Mouse (Mus musculus) neural tube, embryonic 15.5 days (tissue): ENCODE data around the gene Lrch1. TPM values are rescaled to one million over a fixed set of nuclear protein-coding genes. Genes with fewer than 3 reads are reported as not detected.

ENCODE experiments used
- ATAC-seq: fragments of 200-750 bp; cut with Nextera tagmentation; 2 replicates; pipeline ENCODE4 v1.8.0; 2017; ENCODE audit warnings: mild to moderate bottlenecking, moderate TSS enrichment, moderate library complexity; ENCODE audit not compliant: low FRiP score
- H3K27ac ChIP-seq: fragments of 300-500 bp; sonication (generic); replicated peaks from 2 replicates; pipeline ENCODE4 v1.5.1; 2015; ENCODE audit warnings: mild to moderate bottlenecking, inconsistent platforms
- H3K27me3 ChIP-seq: fragments of 300-500 bp; sonication (generic); replicated peaks from 2 replicates; pipeline ENCODE4 v1.6.1; 2015; ENCODE audit warnings: inconsistent platforms
- H3K36me3 ChIP-seq: fragments of 300-500 bp; sonication (generic); 2 replicates; pipeline ENCODE4 v1.6.1; 2015; ENCODE audit warnings: inconsistent platforms
- H3K4me1 ChIP-seq: fragments of 300-500 bp; sonication (generic); 2 replicates; pipeline ENCODE4 v1.6.1; 2015; ENCODE audit warnings: inconsistent platforms
- H3K4me2 ChIP-seq: fragments of 300-500 bp; sonication (generic); 2 replicates; pipeline ENCODE4 v1.6.1; 2015; ENCODE audit warnings: inconsistent platforms, mild to moderate bottlenecking, moderate library complexity
- H3K4me3 ChIP-seq: fragments of 300-500 bp; sonication (generic); replicated peaks from 2 replicates; pipeline ENCODE4 v1.5.1; 2015; ENCODE audit warnings: mild to moderate bottlenecking, inconsistent platforms
- H3K9ac ChIP-seq: fragments of 300-500 bp; sonication (generic); replicated peaks from 2 replicates; pipeline ENCODE4 v1.6.1; 2015; ENCODE audit warnings: mild to moderate bottlenecking, inconsistent platforms
- H3K9me3 ChIP-seq: fragments of 300-500 bp; sonication (generic); replicated peaks from 2 replicates; pipeline ENCODE4 v1.6.1; 2016; ENCODE audit warnings: inconsistent platforms
- WGBS: fragments of 180-500 bp; shearing (Covaris S2); methylation state at CpG from one replicate; pipeline ENCODE4 v1.1.7; 2015; ENCODE audit warnings: mixed read lengths; 5-methylcytosine and 5-hydroxymethylcytosine counted together
- polyA plus RNA-seq: library from polyadenylated mRNA; unstranded; fragments of >200 nt; fragmentation: Nextera tagmentation; extraction: Ambion mirVana; gene quantifications from 2 replicates; pipeline ENCODE4 v1.2.1, GENCODE M21; 2015

Gene Lrch1
- polyA plus RNA-seq, 1 experiment from 2014 or later: 20.6 TPM

- 80% methylated on average over 5 of the region's 5 CpGs for WGBS
- H3K4me1 ChIP-seq: peaks cover 40% of the 10 kb centered on the region
- H3K36me3 ChIP-seq: no peaks in the 10 kb centered on the region
- ATAC-seq: no peak
- no peak overlapping the region for H3K27ac ChIP-seq
- H3K9me3 ChIP-seq: no peaks in the 10 kb centered on the region
- H3K4me3 ChIP-seq: no peak overlapping the region
- no peak overlapping the region for H3K9ac ChIP-seq
- no peaks in the 10 kb centered on the region for H3K27me3 ChIP-seq
- H3K4me2 ChIP-seq: no peak overlapping the region
These were observed 30.1 kb downstream of the Lrch1 start for GRCm38 (mm10) chr14:74917504-74918124.

- ATAC-seq: no peak
- 87% methylated on average over 4 of the region's 4 CpGs for WGBS
- H3K36me3 ChIP-seq: no peaks in the 10 kb centered on the region
- no peak overlapping the region for H3K27ac ChIP-seq
- H3K27me3 ChIP-seq: no peaks in the 10 kb centered on the region
- H3K9ac ChIP-seq: no peak overlapping the region
- H3K4me1 ChIP-seq: peaks cover 36% of the 10 kb centered on the region
- H3K4me2 ChIP-seq: no peak overlapping the region
- no peak overlapping the region for H3K4me3 ChIP-seq
- no peaks in the 10 kb centered on the region for H3K9me3 ChIP-seq
These were observed 31.0 kb downstream of the Lrch1 start for GRCm38 (mm10) chr14:74916691-74917090.

DNA sequence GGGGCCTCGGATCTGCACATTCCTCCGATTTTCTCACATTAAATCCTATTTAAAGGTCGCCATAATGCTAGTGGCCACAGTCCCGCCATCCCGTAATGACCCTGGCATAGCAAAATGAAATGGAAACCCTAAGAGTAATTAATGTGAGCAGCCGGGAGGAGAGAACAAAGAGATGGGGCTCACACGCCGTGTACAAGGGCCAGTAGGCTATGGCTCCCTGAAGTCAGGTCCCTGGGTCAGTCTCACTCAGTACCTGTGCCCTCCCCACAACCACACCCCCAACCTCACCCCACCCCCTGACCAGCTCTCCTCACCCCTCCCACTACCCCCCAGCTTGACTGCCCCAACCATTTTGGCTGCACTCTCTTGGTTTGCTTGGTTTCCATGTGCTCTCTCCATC, 31.6 kb downstream of the Lrch1 start:
- no peak for ATAC-seq
- Histone ChIP-seq H3K9ac (no peak overlapping the region), H3K36me3 (no peaks in the 10 kb centered on the region), H3K4me3 (no peak overlapping the region), H3K9me3 (no peaks in the 10 kb centered on the region), H3K27ac (no peak overlapping the region), H3K4me1 (peaks cover 36% of the 10 kb centered on the region), H3K4me2 (no peak overlapping the region), H3K27me3 (no peaks in the 10 kb centered on the region)
- 36% methylated on average over 8 of the region's 8 CpGs for WGBS

DNA sequence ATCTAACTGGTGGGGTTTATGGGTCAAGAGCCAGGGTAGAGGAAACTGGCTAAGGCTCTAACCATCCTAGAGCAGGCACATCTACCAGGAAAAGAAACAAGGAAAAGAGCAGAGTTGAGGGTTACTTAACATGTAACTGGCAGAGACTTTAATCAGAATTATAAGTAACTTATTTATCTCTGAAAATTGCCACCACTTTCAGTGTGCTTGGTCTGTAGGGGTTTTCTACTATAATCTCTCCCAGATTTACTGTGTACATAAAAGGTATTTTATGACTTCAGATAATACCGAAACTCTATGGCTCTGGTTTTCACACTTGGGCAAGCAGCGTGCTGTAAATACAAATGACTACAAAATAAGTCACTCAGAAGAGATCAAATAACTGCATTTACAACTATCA, 32.0 kb downstream of the Lrch1 start:
- Histone ChIP-seq H3K9me3 (no peaks in the 10 kb centered on the region), H3K4me3 (no peak overlapping the region), H3K4me2 (no peak overlapping the region), H3K4me1 (peaks cover 36% of the 10 kb centered on the region), H3K27me3 (no peaks in the 10 kb centered on the region), H3K27ac (peak overlapping the region; percentile 42; the same call in 1 of the 2 replicates), H3K9ac (no peak overlapping the region), H3K36me3 (no peaks in the 10 kb centered on the region)
- 38% methylated on average over 2 of the region's 2 CpGs for WGBS
- no peak for ATAC-seq

GRCm38 (mm10) chr14:74915025-74915424, 32.7 kb downstream of the Lrch1 start:
- Histone ChIP-seq H3K36me3 (no peaks in the 10 kb centered on the region), H3K4me3 (no peak overlapping the region), H3K9me3 (no peaks in the 10 kb centered on the region), H3K4me1 (peaks cover 36% of the 10 kb centered on the region), H3K27ac (peak overlapping the region; percentile 42), H3K4me2 (no peak overlapping the region), H3K27me3 (no peaks in the 10 kb centered on the region), H3K9ac (no peak overlapping the region)
- no peak for ATAC-seq
- 44% methylated on average over 9 of the region's 9 CpGs for WGBS

DNA sequence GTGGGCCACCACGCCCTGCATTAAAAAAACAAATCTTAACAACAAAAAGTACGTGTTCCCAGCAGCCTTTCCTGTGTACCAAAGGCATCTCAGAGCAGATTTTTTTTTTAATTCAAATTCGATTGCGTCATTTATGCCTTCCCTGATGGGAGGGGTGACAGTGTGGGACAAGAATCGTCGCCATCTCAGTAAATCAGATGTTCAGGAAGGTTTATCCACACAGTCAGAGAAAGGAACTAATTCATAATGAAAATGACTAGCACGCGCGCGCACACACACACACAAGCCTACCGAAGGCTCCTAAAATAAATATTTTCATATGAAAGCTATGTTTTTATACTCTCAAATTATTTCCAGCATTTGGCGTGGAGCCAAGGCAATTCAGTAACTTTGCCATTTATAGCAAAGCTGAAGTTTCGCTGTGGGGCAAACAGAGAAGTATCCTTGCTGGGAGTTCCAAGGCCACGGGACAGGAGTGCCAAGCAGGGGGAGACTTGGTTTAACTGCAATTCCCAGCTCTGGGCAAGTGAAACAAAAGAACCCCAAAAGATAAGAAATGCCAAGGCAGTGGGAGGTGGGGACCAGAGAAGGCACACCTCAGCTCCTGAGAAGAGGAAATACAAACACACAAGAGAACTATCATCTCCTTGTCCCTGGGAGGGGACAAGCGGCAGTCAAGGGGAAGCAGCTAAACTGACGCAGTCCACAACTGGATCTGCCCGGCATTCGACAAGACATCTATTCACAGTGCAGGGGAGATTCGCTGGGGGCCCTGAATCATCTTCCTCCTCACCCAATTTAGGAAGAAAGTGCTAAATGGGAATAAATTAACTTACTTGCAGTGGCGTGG, 34.1 kb downstream of the Lrch1 start:
- no peak overlapping the region for H3K27ac ChIP-seq
- H3K36me3 ChIP-seq: no peaks in the 10 kb centered on the region
- no peaks in the 10 kb centered on the region for H3K27me3 ChIP-seq
- 80% methylated on average over 20 of the region's 20 CpGs for WGBS
- ATAC-seq: no peak
- H3K4me3 ChIP-seq: no peak overlapping the region
- H3K9ac ChIP-seq: no peak overlapping the region
- H3K9me3 ChIP-seq: no peaks in the 10 kb centered on the region
- no peak overlapping the region for H3K4me2 ChIP-seq
- H3K4me1 ChIP-seq: peaks cover 38% of the 10 kb centered on the region

DNA sequence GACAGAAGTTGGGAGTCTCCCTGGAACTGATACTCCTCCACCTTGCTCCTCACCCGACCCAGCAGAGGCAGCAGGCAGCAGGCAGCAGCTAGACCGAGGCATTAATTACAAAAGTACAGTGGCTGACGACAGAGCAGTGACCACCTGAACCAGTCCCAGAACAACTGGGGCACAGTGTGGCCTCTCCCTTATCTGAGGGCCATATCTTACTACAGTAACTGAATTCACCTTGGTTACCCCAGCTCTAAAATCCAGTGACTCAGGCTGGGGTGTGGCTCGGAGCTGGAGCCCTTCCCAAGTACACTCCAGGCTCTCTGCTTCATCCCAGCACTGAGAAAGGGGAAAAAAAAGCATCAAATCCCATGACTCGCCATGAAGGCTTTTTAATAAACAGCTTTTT, 37.3 kb downstream of the Lrch1 start:
- no peaks in the 10 kb centered on the region for H3K27me3 ChIP-seq
- no peaks in the 10 kb centered on the region for H3K36me3 ChIP-seq
- H3K4me1 ChIP-seq: peaks cover 22% of the 10 kb centered on the region
- no peak overlapping the region for H3K9ac ChIP-seq
- no peaks in the 10 kb centered on the region for H3K9me3 ChIP-seq
- no peak overlapping the region for H3K4me3 ChIP-seq
- H3K4me2 ChIP-seq: no peak overlapping the region
- ATAC-seq: no peak
- 73% methylated on average over 5 of the region's 5 CpGs for WGBS
- no peak overlapping the region for H3K27ac ChIP-seq

- H3K9ac ChIP-seq: no peak overlapping the region
- no peak overlapping the region for H3K4me2 ChIP-seq
- H3K27ac ChIP-seq: no peak overlapping the region
- H3K4me1 ChIP-seq: peaks cover 13% of the 10 kb centered on the region; the same call in 1 of the 2 replicates
- WGBS: 77% methylated on average over 8 of the region's 8 CpGs
- ATAC-seq: no peak
- H3K27me3 ChIP-seq: no peaks in the 10 kb centered on the region
- no peaks in the 10 kb centered on the region for H3K36me3 ChIP-seq
- H3K4me3 ChIP-seq: no peak overlapping the region
- no peaks in the 10 kb centered on the region for H3K9me3 ChIP-seq
These were observed 38.7 kb downstream of the Lrch1 start for GRCm38 (mm10) chr14:74909021-74909420.

DNA sequence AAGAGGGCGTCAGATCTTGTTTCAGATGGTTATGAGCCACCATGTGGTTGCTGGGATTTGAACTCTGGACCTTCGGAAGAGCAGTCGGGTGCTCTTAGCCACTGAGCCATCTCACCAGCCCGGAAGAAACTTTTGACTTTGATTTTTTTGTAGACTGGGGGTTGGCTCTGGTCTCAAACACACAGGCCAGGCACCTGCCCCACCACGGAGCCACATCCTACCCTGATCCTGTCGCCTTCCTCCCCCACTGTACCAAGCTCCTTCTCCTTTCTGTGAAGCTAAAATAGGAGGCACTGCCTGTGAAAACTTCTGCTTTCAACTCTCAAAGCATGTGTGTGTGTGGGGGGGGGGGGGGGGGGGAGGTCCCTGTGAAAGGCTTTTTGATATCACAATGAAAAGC, 39.4 kb downstream of the Lrch1 start:
- no peaks in the 10 kb centered on the region for H3K9me3 ChIP-seq
- H3K4me2 ChIP-seq: no peak overlapping the region
- H3K4me1 ChIP-seq: peaks cover 13% of the 10 kb centered on the region; the same call in 1 of the 2 replicates
- no peaks in the 10 kb centered on the region for H3K36me3 ChIP-seq
- no peak overlapping the region for H3K27ac ChIP-seq
- WGBS: 90% methylated on average over 6 of the region's 6 CpGs
- H3K4me3 ChIP-seq: no peak overlapping the region
- H3K9ac ChIP-seq: no peak overlapping the region
- no peak for ATAC-seq
- H3K27me3 ChIP-seq: no peaks in the 10 kb centered on the region

- Histone ChIP-seq H3K4me1 (peaks cover 13% of the 10 kb centered on the region; the same call in 1 of the 2 replicates), H3K27me3 (no peaks in the 10 kb centered on the region), H3K27ac (no peak overlapping the region), H3K4me2 (no peak overlapping the region), H3K4me3 (no peak overlapping the region), H3K9ac (no peak overlapping the region), H3K9me3 (no peaks in the 10 kb centered on the region), H3K36me3 (no peaks in the 10 kb centered on the region)
- WGBS: 72% methylated on average over 8 of the region's 8 CpGs
- no peak for ATAC-seq
These were observed 40.0 kb downstream of the Lrch1 start for GRCm38 (mm10) chr14:74907706-74908105.

DNA sequence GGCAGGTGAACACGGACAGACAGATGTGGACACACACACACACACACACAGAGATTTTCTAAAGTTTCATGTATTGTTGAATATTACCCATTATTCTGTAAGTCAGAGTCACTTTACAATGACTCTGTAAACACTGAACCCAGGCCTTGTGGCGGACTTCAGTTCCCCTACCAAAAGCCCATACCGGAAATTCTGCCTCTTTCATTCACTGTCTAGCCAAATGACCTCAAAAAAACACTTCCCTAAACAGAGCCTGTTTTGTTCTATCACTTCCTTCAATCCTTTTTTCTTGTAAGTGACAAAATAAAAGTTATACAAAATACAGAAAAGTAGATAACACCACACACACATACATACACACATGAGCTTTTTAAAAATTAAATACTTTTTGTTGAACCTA, 41.7 kb downstream of the Lrch1 start:
- no peak overlapping the region for H3K4me3 ChIP-seq
- no peaks in the 10 kb centered on the region for H3K9me3 ChIP-seq
- H3K27me3 ChIP-seq: no peaks in the 10 kb centered on the region
- no peak overlapping the region for H3K4me2 ChIP-seq
- H3K9ac ChIP-seq: no peak overlapping the region
- WGBS: 76% methylated on average over 3 of the region's 3 CpGs
- no peaks in the 10 kb centered on the region for H3K36me3 ChIP-seq
- H3K4me1 ChIP-seq: peaks cover 13% of the 10 kb centered on the region; the same call in 1 of the 2 replicates
- no peak for ATAC-seq
- no peak overlapping the region for H3K27ac ChIP-seq

DNA sequence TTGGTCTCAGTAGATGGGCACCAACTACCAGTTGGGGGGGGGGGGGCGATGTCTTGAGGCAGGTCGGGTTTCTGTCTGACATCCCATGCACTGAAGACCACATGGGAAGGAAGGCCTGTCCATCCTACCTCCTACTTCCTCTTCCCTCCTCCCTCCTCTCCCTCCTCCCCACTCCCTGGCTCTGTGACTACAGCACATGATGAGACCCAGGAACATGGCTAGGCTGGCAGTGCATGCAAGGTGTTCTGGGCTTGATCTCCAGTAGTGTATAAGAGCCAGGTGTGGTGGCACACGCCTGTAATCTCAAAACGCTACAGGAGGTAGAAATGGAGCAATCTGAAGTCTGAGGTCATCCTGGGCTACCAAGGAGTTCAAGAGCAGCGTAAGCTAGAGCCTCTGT, 43.2 kb downstream of the Lrch1 start:
- no peaks in the 10 kb centered on the region for H3K27me3 ChIP-seq
- no peak overlapping the region for H3K9ac ChIP-seq
- peaks cover 16% of the 10 kb centered on the region; the same call in 1 of the 2 replicates for H3K4me1 ChIP-seq
- no peak overlapping the region for H3K4me3 ChIP-seq
- no peaks in the 10 kb centered on the region for H3K9me3 ChIP-seq
- ATAC-seq: no peak
- no peaks in the 10 kb centered on the region for H3K36me3 ChIP-seq
- H3K27ac ChIP-seq: no peak overlapping the region
- H3K4me2 ChIP-seq: no peak overlapping the region
- WGBS: 92% methylated on average over 5 of the region's 5 CpGs
